Mouse (Mus musculus) embryonic facial prominence, embryonic 12.5 days (tissue): ENCODE results near the gene 6330409D20Rik. TPM values are rescaled to one million over a fixed set of nuclear protein-coding genes. Genes with fewer than 3 reads are reported as not detected.

Experiments
- microRNA counts: library from miRNA; unstranded; fragments of <30 nt; microRNA quantifications from one replicate; lab custom pipeline; 2017
- microRNA-seq: library from miRNA; unstranded; fragments of <30 nt; microRNA quantifications from one replicate; pipeline ENCODE4, GENCODE M21; 2017
- polyA plus RNA-seq: library from polyadenylated mRNA; unstranded; fragments of >200 nt; fragmentation: Nextera tagmentation; extraction: Ambion mirVana; gene quantifications from 2 replicates; pipeline ENCODE4 v1.2.1, GENCODE M21; 2016

The 6330409D20Rik gene
- polyA plus RNA-seq, 1 experiment from 2014 or later, result 0.43 TPM

MicroRNAs within 50 kb of the gene (microRNA counts, 519-probe panel; counts per million panel counts)
- 460 counts per million, percentile 65 among the panel's probes with 10 or more counts for microRNA mmu-miR-2861 (lab: Ali Mortazavi, UCI)

Small RNA genes within 50 kb of the gene (microRNA-seq; reads per million reads assigned to microRNA genes)
- gene Mir2861, result not detected
- gene Mir3960, result not detected
- not detected for gene Mir8093

Other genes with a start within 250 kb of the 6330409D20Rik start
- gene Fam102a, start 205.7 kb downstream of the 6330409D20Rik start, polyA plus RNA-seq, result 14.2 and 17.0 TPM in 2 replicates
- 110 and 113 TPM in 2 replicates for gene Dpm2, start 170.2 kb downstream of the 6330409D20Rik start, polyA plus RNA-seq
- 2.9 and 3.4 TPM in 2 replicates for gene Pip5kl1, start 166.2 kb downstream of the 6330409D20Rik start, polyA plus RNA-seq
- gene 9430097D07Rik, start 165.3 kb downstream of the 6330409D20Rik start, polyA plus RNA-seq, result 0.29 TPM in 1 of 2 replicates, not detected in the other
- gene St6galnac4, start 153.9 kb downstream of the 6330409D20Rik start, polyA plus RNA-seq, result 32.7 and 36.5 TPM in 2 replicates
- gene St6galnac6, start 141.3 kb downstream of the 6330409D20Rik start, polyA plus RNA-seq, result 26.4 and 28.1 TPM in 2 replicates
- gene Ak1, start 119.3 kb downstream of the 6330409D20Rik start, polyA plus RNA-seq, result 19.4 and 24.1 TPM in 2 replicates
- 32.1 and 36.4 TPM in 2 replicates for gene Eng, start 94.4 kb downstream of the 6330409D20Rik start, polyA plus RNA-seq
- 31.1 and 32.3 TPM in 2 replicates for gene Fpgs, start 36.9 kb downstream of the 6330409D20Rik start, polyA plus RNA-seq
- gene Cdk9, start 27.9 kb downstream of the 6330409D20Rik start, polyA plus RNA-seq, result 121 and 126 TPM in 2 replicates
- 27.6 and 29.1 TPM in 2 replicates for gene Sh2d3c, start 20.0 kb downstream of the 6330409D20Rik start, polyA plus RNA-seq
- 61.5 and 67.0 TPM in 2 replicates for gene Tor2a, start 16.2 kb upstream of the 6330409D20Rik start, polyA plus RNA-seq
- gene Ttc16, start 34.6 kb upstream of the 6330409D20Rik start, polyA plus RNA-seq, result 0.23 and 0.34 TPM in 2 replicates
- 3.3 and 6.4 TPM in 2 replicates for gene Ptrh1, start 34.8 kb upstream of the 6330409D20Rik start, polyA plus RNA-seq
- gene Cfap157, start 43.4 kb upstream of the 6330409D20Rik start, polyA plus RNA-seq, result 0.74 and 1.6 TPM in 2 replicates
- 28.3 and 32.4 TPM in 2 replicates for gene Stxbp1, start 106.2 kb upstream of the 6330409D20Rik start, polyA plus RNA-seq
- gene Fam129b, start 135.1 kb upstream of the 6330409D20Rik start, polyA plus RNA-seq, result 48.8 and 54.7 TPM in 2 replicates
- 160 and 169 TPM in 2 replicates for gene Rpl12, start 220.5 kb upstream of the 6330409D20Rik start, polyA plus RNA-seq
- gene Lrsam1, start 220.6 kb upstream of the 6330409D20Rik start, polyA plus RNA-seq, result 14.3 and 14.4 TPM in 2 replicates
- gene Slc2a8, start 241.1 kb upstream of the 6330409D20Rik start, polyA plus RNA-seq, result 24.3 and 25.5 TPM in 2 replicates